Comparison of ENCODE assay signal across 9 mouse cellular contexts in the genomic region with DNA sequence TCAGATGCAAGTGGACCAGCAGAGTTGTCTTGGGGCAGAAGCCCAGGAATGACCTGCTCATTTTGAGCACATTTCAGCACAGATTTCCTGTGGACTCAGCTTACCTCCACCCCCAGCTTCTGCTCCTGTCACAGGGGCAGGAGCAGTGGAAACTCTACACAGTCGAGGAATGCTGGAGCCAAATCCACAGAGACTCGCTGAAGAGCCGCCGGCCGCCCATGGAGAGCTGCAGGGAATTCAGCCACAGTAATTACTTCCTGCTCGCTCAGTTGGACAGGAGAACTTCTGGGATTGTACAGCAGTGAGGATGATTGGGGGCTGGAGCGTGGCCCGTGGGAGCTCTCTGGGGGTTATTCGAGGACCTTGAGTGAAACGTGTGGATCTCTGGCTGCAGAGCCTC. TPM values are rescaled to one million over a fixed set of nuclear protein-coding genes. Genes with fewer than 3 reads are reported as not detected.
DNase-seq lines count a peak whose midpoint lies in the region; ATAC-seq and TF ChIP-seq lines count a peak whose summit lies in the region.
"Had no signal": no experiment of that assay in that cellular context is flagged by ENCODE, and none has a peak within 500 bp of the region (broad histone marks: within the 10 kb centered on the region; RNA-seq: fewer than 3 reads in every experiment).

No protein-coding gene starts in this region.

- 6% methylated on average over 10 of the region's 10 CpGs for WGBS in kidney, embryonic 14.5 days
- 14% methylated on average over 10 of the region's 10 CpGs for WGBS in kidney, adult 2 months
- 5% methylated on average over 10 of the region's 10 CpGs for WGBS in limb, embryonic 13.5 days

- DNase-seq in kidney, adult 2 months = no peak
- peak; percentile 46 for DNase-seq in R1 (ENCODE audit: low read depth, low spot score)
- peak; percentile 48 for DNase-seq in gastrocnemius, postnatal 14 days
- DNase-seq in adrenal gland, adult 2 months = no peak
- no peak for DNase-seq in layer of hippocampus, adult 9-10 months (ENCODE audit: low spot score)
- DNase-seq: right cerebral cortex, postnatal 25 days had no signal

- no peak for TF ChIP-seq CTCF in kidney, adult 2 months (conservative IDR thresholded peaks at IDR 0.05; ENCODE audit: insufficient read depth, insufficient read length, low read depth, low read length)

- H3K4me1 ChIP-seq in kidney, embryonic 14.5 days (ENCODE audit: control insufficient read depth, insufficient read depth, low read length) = peaks cover 63% of the 10 kb centered on the region
- no peaks in the 10 kb centered on the region; the same call in 1 of the 2 replicates for H3K4me1 ChIP-seq in kidney, adult 2 months (ENCODE audit: control insufficient read depth, insufficient read depth, low read length)
- peaks cover 95% of the 10 kb centered on the region for H3K4me1 ChIP-seq in limb, embryonic 13.5 days

- intact Hi-C loops in gastrocnemius, postnatal 14 days (cut with DNase I; ENCODE audit: low total_unique reads) = no loop called here

- H3K4me2 ChIP-seq in kidney, embryonic 14.5 days (replicated peaks; ENCODE audit: low read depth, low read length) = peak overlapping the region; percentile 93
- H3K4me2 ChIP-seq in limb, embryonic 13.5 days (replicated peaks) = peak overlapping the region; percentile 94

- H3K27me3 ChIP-seq in kidney, embryonic 14.5 days (ENCODE audit: control insufficient read depth, insufficient read depth, low read length) = no peaks in the 10 kb centered on the region
- no peaks in the 10 kb centered on the region for H3K27me3 ChIP-seq in kidney, adult 2 months (replicated peaks; ENCODE audit: control insufficient read depth, insufficient read depth, low read length)
- H3K27me3 ChIP-seq in limb, embryonic 13.5 days = no peaks in the 10 kb centered on the region

- H3K4me3 ChIP-seq in kidney, embryonic 14.5 days (ENCODE audit: low read length) = peak overlapping the region; percentile 16
- H3K4me3 ChIP-seq in kidney, adult 2 months (ENCODE audit: insufficient read depth, low read depth, low read length) = no peak overlapping the region
- peak overlapping the region; percentile 62 for H3K4me3 ChIP-seq in limb, embryonic 13.5 days

- no peaks in the 10 kb centered on the region for H3K9me3 ChIP-seq in kidney, embryonic 14.5 days (ENCODE audit: control insufficient read depth, low read length)
- H3K9me3 ChIP-seq in limb, embryonic 13.5 days = no peaks in the 10 kb centered on the region

- H3K36me3 ChIP-seq in kidney, embryonic 14.5 days (ENCODE audit: control insufficient read depth, insufficient read depth, low read length) = peaks cover 6% of the 10 kb centered on the region; the same call in 1 of the 2 replicates
- H3K36me3 ChIP-seq in kidney, adult 2 months (ENCODE audit: control insufficient read depth, insufficient read depth, low read length) = no peaks in the 10 kb centered on the region
- H3K36me3 ChIP-seq in limb, embryonic 13.5 days = peaks cover 32% of the 10 kb centered on the region

- H3K9ac ChIP-seq in kidney, embryonic 14.5 days (ENCODE audit: low read depth, low read length) = peak overlapping the region; percentile 40; the same call in 1 of the 2 replicates
- peak overlapping the region; percentile 45; the same call in 1 of the 2 replicates for H3K9ac ChIP-seq in limb, embryonic 13.5 days

- no peak for TF ChIP-seq POLR2A in kidney, adult 2 months (IDR thresholded peaks at IDR 0.05; ENCODE audit: low read depth, low read length)

- ATAC-seq in kidney, embryonic 14.5 days (ENCODE audit: low FRiP score, low TSS enrichment) = no peak
- no peak for ATAC-seq in limb, embryonic 13.5 days (ENCODE audit: low FRiP score, low read depth)
- no peak for ATAC-seq in erythroid progenitor cell, adult 5-6 weeks (replicated peaks; ENCODE audit: low FRiP score, poor library complexity, severe bottlenecking)

- peak overlapping the region; percentile 55; the same call in 1 of the 2 replicates for H3K27ac ChIP-seq in kidney, embryonic 14.5 days (ENCODE audit: low read depth, low read length)
- H3K27ac ChIP-seq in kidney, adult 2 months (ENCODE audit: insufficient read depth, low read depth, low read length) = no peak overlapping the region
- peak overlapping the region; percentile 77 for H3K27ac ChIP-seq in limb, embryonic 13.5 days

RNA-seq across cellular contexts. Expression of a gene that starts 3.0 kb away (rescaled TPM):
- 76.2 and 105 TPM in 2 replicates for polyA plus RNA-seq in kidney, embryonic 14.5 days (2014; fragmentation: Nextera tagmentation; extraction: Ambion mirVana)
- polyA plus RNA-seq in kidney, adult 2 months (2012; rRNA removed) = 18.8 and 20.8 TPM in 2 replicates
- 10 to 100 TPM; 33.5 to 45.6 TPM for total RNA-seq in gastrocnemius, postnatal 14 days (2021)
- polyA plus RNA-seq in limb, embryonic 13.5 days (2015; fragmentation: Nextera tagmentation; extraction: Ambion mirVana) = 180 and 183 TPM in 2 replicates
- 10 to 100 TPM; 30.7 to 69.6 TPM for total RNA-seq in adrenal gland, adult 2 months (2021)
- 80.5 and 129 TPM in 2 replicates for polyA plus RNA-seq in adrenal gland, adult 2 months (2012; rRNA removed)
- total RNA-seq in erythroid progenitor cell, adult 5-6 weeks (2015; ENCODE audit: low replicate concordance) = 10.1 and 20.5 TPM in 2 replicates
- total RNA-seq in erythroid progenitor cell, adult 5-6 weeks (2017; ENCODE audit: low replicate concordance) = 9.9 and 12.9 TPM in 2 replicates

Comparison
In these comparisons a context has a peak if more than half of its experiments do, and no peak if none do; other contexts are left out.
1. DNase-seq: peak in R1 (single experiment) and gastrocnemius, postnatal 14 days (single experiment); none in kidney, adult 2 months (single experiment), adrenal gland, adult 2 months (single experiment) and layer of hippocampus, adult 9-10 months (single experiment).